In genomic region chr1:155108412-155108811, GRCm38 (mm10) we compare ENCODE assay signal across 8 mouse cellular contexts. TPM values are rescaled to one million over a fixed set of nuclear protein-coding genes. Genes with fewer than 3 reads are reported as not detected.
DNase-seq lines count a peak whose midpoint lies in the region; ATAC-seq and TF ChIP-seq lines count a peak whose summit lies in the region.
"Had no signal": no experiment of that assay in that cellular context is flagged by ENCODE, and none has a peak within 500 bp of the region (broad histone marks: within the 10 kb centered on the region; RNA-seq: fewer than 3 reads in every experiment).

No protein-coding gene starts in this region.

- no peaks in the 10 kb centered on the region for H3K79me2 ChIP-seq in CH12.LX (replicated peaks; ENCODE audit: control insufficient read depth, extremely low read depth, insufficient read depth, poor library complexity, severe bottlenecking)

- no peaks in the 10 kb centered on the region for H3K36me3 ChIP-seq in hindbrain, embryonic 15.5 days
- no peaks in the 10 kb centered on the region for H3K36me3 ChIP-seq in hindbrain, embryonic 13.5 days
- H3K36me3 ChIP-seq in CH12.LX (replicated peaks in 1 of 2; ENCODE audit: control insufficient read depth in 1 of 2, insufficient read depth in 1 of 2, low read length in 1 of 2), result no peaks in the 10 kb centered on the region
- H3K36me3 ChIP-seq in embryonic facial prominence, embryonic 13.5 days, result no peaks in the 10 kb centered on the region
- H3K36me3 ChIP-seq: limb, embryonic 12.5 days had no signal

- no peak for TF ChIP-seq CTCF in CH12.LX (conservative IDR thresholded peaks at IDR 0.05 in 1 of 2, IDR thresholded peaks at IDR 0.05 in 1 of 2; ENCODE audit: low read depth in 2 of 2, low read length in 2 of 2)
- TF ChIP-seq CTCF in cerebellum, adult 2 months (IDR thresholded peaks at IDR 0.05; ENCODE audit: borderline replicate concordance, insufficient read depth, low read depth, low read length), result no peak

- peak; percentile 87 for TF ChIP-seq EP300 in CH12.LX (IDR thresholded peaks at IDR 0.05; ENCODE audit: low read length)

- no peaks in the 10 kb centered on the region for H3K27me3 ChIP-seq in hindbrain, embryonic 15.5 days
- H3K27me3 ChIP-seq in hindbrain, embryonic 13.5 days, result peaks cover 9% of the 10 kb centered on the region; the same call in 1 of the 2 replicates
- H3K27me3 ChIP-seq in CH12.LX (replicated peaks), result no peaks in the 10 kb centered on the region
- H3K27me3 ChIP-seq in embryonic facial prominence, embryonic 13.5 days, result no peaks in the 10 kb centered on the region
- no peaks in the 10 kb centered on the region for H3K27me3 ChIP-seq in cerebellum, adult 2 months (ENCODE audit: control insufficient read depth, insufficient read depth, low read length)
- H3K27me3 ChIP-seq: limb, embryonic 12.5 days had no signal

- peak; percentile 94 for DNase-seq in CH12.LX (ENCODE audit: extremely low read depth)
- peak; percentile 47 for DNase-seq in mesoderm, embryonic 11.5 days (ENCODE audit: low read depth, low spot score)
- DNase-seq in cerebellum, adult 2 months, result no peak
- no peak for DNase-seq in layer of hippocampus, postnatal 25 days (ENCODE audit: extremely low spot score in 1 of 2, low spot score in 1 of 2)

- 41% methylated on average over 4 of the region's 4 CpGs for WGBS in hindbrain, embryonic 15.5 days
- 38% methylated on average over 4 of the region's 4 CpGs for WGBS in hindbrain, embryonic 13.5 days
- WGBS in embryonic facial prominence, embryonic 13.5 days, result 41% methylated on average over 4 of the region's 4 CpGs
- 75% methylated on average over 4 of the region's 4 CpGs for WGBS in cerebellum, adult 2 months

- peaks cover 26% of the 10 kb centered on the region for H3K4me1 ChIP-seq in hindbrain, embryonic 15.5 days (replicated peaks)
- H3K4me1 ChIP-seq in hindbrain, embryonic 13.5 days (replicated peaks), result peaks cover 34% of the 10 kb centered on the region
- H3K4me1 ChIP-seq in CH12.LX (ENCODE audit: control insufficient read depth in 1 of 2, insufficient read depth in 2 of 2), result peaks cover 13 to 44% of the 10 kb centered on the region in 2 experiments
- peaks cover 25% of the 10 kb centered on the region for H3K4me1 ChIP-seq in embryonic facial prominence, embryonic 13.5 days
- peaks cover 5% of the 10 kb centered on the region for H3K4me1 ChIP-seq in cerebellum, adult 2 months (ENCODE audit: control insufficient read depth, insufficient read depth, low read length)

- no peak for TF ChIP-seq RAD21 in CH12.LX (IDR thresholded peaks at IDR 0.05; ENCODE audit: low read depth, low read length)

- no peak overlapping the region for H3K4me3 ChIP-seq in hindbrain, embryonic 15.5 days
- H3K4me3 ChIP-seq in hindbrain, embryonic 13.5 days, result no peak overlapping the region
- H3K4me3 ChIP-seq in CH12.LX (replicated peaks in 1 of 3; ENCODE audit: low read depth in 2 of 3, low read length in 2 of 3, poor library complexity in 1 of 3), result peak overlapping the region; percentile 44 to 53 (median 48)
- H3K4me3 ChIP-seq in embryonic facial prominence, embryonic 13.5 days, result no peak overlapping the region
- no peak overlapping the region for H3K4me3 ChIP-seq in cerebellum, adult 2 months (replicated peaks; ENCODE audit: insufficient read depth, low read depth, low read length)
- H3K4me3 ChIP-seq: limb, embryonic 12.5 days had no signal

- H3K27ac ChIP-seq in hindbrain, embryonic 15.5 days (replicated peaks), result 0 out of 2 replicates have a peak overlapping the region, but pooled peaks have one; percentile 14
- H3K27ac ChIP-seq in hindbrain, embryonic 13.5 days, result no peak overlapping the region
- peak overlapping the region; percentile 75 for H3K27ac ChIP-seq in CH12.LX (ENCODE audit: insufficient read depth, low read depth)
- H3K27ac ChIP-seq in embryonic facial prominence, embryonic 13.5 days, result no peak overlapping the region
- H3K27ac ChIP-seq in cerebellum, adult 2 months (ENCODE audit: insufficient read depth, low read length), result no peak overlapping the region
- H3K27ac ChIP-seq: limb, embryonic 12.5 days had no signal

- ATAC-seq in hindbrain, embryonic 15.5 days (ENCODE audit: low FRiP score, low read depth), result no peak
- ATAC-seq in hindbrain, embryonic 13.5 days (ENCODE audit: low FRiP score), result no peak
- ATAC-seq in embryonic facial prominence, embryonic 13.5 days (ENCODE audit: insufficient number of reproducible peaks, insufficient read depth, low FRiP score, low TSS enrichment, low read depth), result no peak

- dilution Hi-C loops in CH12.LX (cut with MboI; ENCODE audit: extremely low pct_ligation_motif_present, extremely low pct_unique_long_range_greater_than_20kb, low sequenced_read_pairs), result no loop called here

- H3K4me2 ChIP-seq in hindbrain, embryonic 15.5 days, result no peak overlapping the region
- no peak overlapping the region for H3K4me2 ChIP-seq in hindbrain, embryonic 13.5 days
- H3K4me2 ChIP-seq in CH12.LX (ENCODE audit: insufficient read depth, low read depth, poor library complexity, severe bottlenecking), result peak overlapping the region; percentile 99
- 0 out of 2 replicates have a peak overlapping the region, but pooled peaks have one; percentile 7 for H3K4me2 ChIP-seq in embryonic facial prominence, embryonic 13.5 days
- H3K4me2 ChIP-seq: limb, embryonic 12.5 days had no signal

- H3K9ac ChIP-seq in hindbrain, embryonic 15.5 days, result no peak overlapping the region
- no peak overlapping the region for H3K9ac ChIP-seq in hindbrain, embryonic 13.5 days
- H3K9ac ChIP-seq in CH12.LX (ENCODE audit: insufficient read depth, low read depth), result peak overlapping the region; percentile 57
- no peak overlapping the region for H3K9ac ChIP-seq in embryonic facial prominence, embryonic 13.5 days
- H3K9ac ChIP-seq: limb, embryonic 12.5 days had no signal

- TF ChIP-seq POLR2A in CH12.LX (IDR thresholded peaks at IDR 0.05; ENCODE audit: low read depth, low read length), result no peak; the same call in 1 of the 2 replicates
- no peak for TF ChIP-seq POLR2A in cerebellum, adult 2 months (IDR thresholded peaks at IDR 0.05; ENCODE audit: borderline replicate concordance, insufficient read depth, low read length)

- in situ Hi-C loops in CH12.LX (cut with MboI; ENCODE audit: low pct_ligation_motif_present, low pct_unique_long_range_greater_than_20kb, low sequenced_read_pairs), result no loop called here

- no peaks in the 10 kb centered on the region for H3K9me3 ChIP-seq in hindbrain, embryonic 15.5 days
- no peaks in the 10 kb centered on the region for H3K9me3 ChIP-seq in hindbrain, embryonic 13.5 days
- H3K9me3 ChIP-seq in CH12.LX (replicated peaks; ENCODE audit: low read length), result no peaks in the 10 kb centered on the region
- no peaks in the 10 kb centered on the region for H3K9me3 ChIP-seq in embryonic facial prominence, embryonic 13.5 days
- H3K9me3 ChIP-seq: limb, embryonic 12.5 days had no signal

TF ChIP-seq in CH12.LX, 34 proteins besides CTCF, POLR2A, EP300 and RAD21 (continues in another document):
- TF ChIP-seq JUND (conservative IDR thresholded peaks at IDR 0.05; ENCODE audit: low read depth, low read length), result peak; percentile 70
- no peak for TF ChIP-seq ZKSCAN1 (IDR thresholded peaks at IDR 0.05; ENCODE audit: borderline replicate concordance, low read depth, low read length)
- TF ChIP-seq ETS1 (conservative IDR thresholded peaks at IDR 0.05; ENCODE audit: low read depth, low read length), result peak; percentile 96
- TF ChIP-seq CHD1 (IDR thresholded peaks at IDR 0.05; ENCODE audit: low read depth, low read length), result peak; percentile 89
- no peak for TF ChIP-seq NELFE (IDR thresholded peaks at IDR 0.05; ENCODE audit: low read depth, low read length)
- peak; percentile 77 for TF ChIP-seq BHLHE40 (IDR thresholded peaks at IDR 0.05; ENCODE audit: low read depth, low read length)
- TF ChIP-seq TBP (conservative IDR thresholded peaks at IDR 0.05; ENCODE audit: low read depth, low read length), result peak; percentile 50; the same call in 1 of the 2 replicates
- TF ChIP-seq TCF12 (IDR thresholded peaks at IDR 0.05; ENCODE audit: low read depth, low read length), result peak; percentile 87
- TF ChIP-seq HCFC1 (IDR thresholded peaks at IDR 0.05; ENCODE audit: low read depth, low read length), result 0 out of 2 replicates have a peak, but pooled peaks have one; percentile 22
- peak; percentile 81 for TF ChIP-seq RCOR1 (conservative IDR thresholded peaks at IDR 0.05; ENCODE audit: low read depth, low read length)
- 0 out of 2 replicates have a peak, but pooled peaks have one; percentile 9 for TF ChIP-seq NRF1 (IDR thresholded peaks at IDR 0.05; ENCODE audit: low read depth, low read length)

RNA-seq across cellular contexts. Expression of gene Ier5, which starts 9.0 kb away (rescaled TPM):
- 7.8 and 9.7 TPM in 2 replicates for polyA plus RNA-seq in hindbrain, embryonic 15.5 days (2015; fragmentation: Nextera tagmentation; extraction: Ambion mirVana)
- polyA plus RNA-seq in hindbrain, embryonic 13.5 days (2015; fragmentation: Nextera tagmentation; extraction: Ambion mirVana), result 5.5 and 8.8 TPM in 2 replicates
- 53.0 and 59.3 TPM in 2 replicates for total RNA-seq in CH12.LX (2012; rRNA removed)
- 47.7 and 54.2 TPM in 2 replicates for total RNA-seq in CH12.LX (2014; rRNA removed)
- polyA plus RNA-seq in CH12.LX (2012; ENCODE audit: insufficient read length, low read depth), result 58.8 and 59.7 TPM in 2 replicates
- polyA plus RNA-seq in embryonic facial prominence, embryonic 13.5 days (2015; fragmentation: Nextera tagmentation; extraction: Ambion mirVana), result 7.5 and 9.2 TPM in 2 replicates
- 13.0 and 13.7 TPM in 2 replicates for polyA plus RNA-seq in cerebellum, adult 2 months (2012; rRNA removed)
- total RNA-seq in layer of hippocampus, postnatal 25 days (2021), result 10 to 100 TPM; 28.2 to 28.6 TPM

RNA-seq across cellular contexts. Expression of gene Mr1, which starts 38.2 kb away (rescaled TPM):
- 1.7 and 1.9 TPM in 2 replicates for polyA plus RNA-seq in hindbrain, embryonic 15.5 days (2015; fragmentation: Nextera tagmentation; extraction: Ambion mirVana)
- 1.3 and 2.1 TPM in 2 replicates for polyA plus RNA-seq in hindbrain, embryonic 13.5 days (2015; fragmentation: Nextera tagmentation; extraction: Ambion mirVana)
- 3.5 and 4.3 TPM in 2 replicates for total RNA-seq in CH12.LX (2012; rRNA removed)
- 7.1 and 7.9 TPM in 2 replicates for total RNA-seq in CH12.LX (2014; rRNA removed)
- 6.1 and 7.6 TPM in 2 replicates for polyA plus RNA-seq in CH12.LX (2012; ENCODE audit: insufficient read length, low read depth)
- 9.1 and 11.8 TPM in 2 replicates for polyA plus RNA-seq in embryonic facial prominence, embryonic 13.5 days (2015; fragmentation: Nextera tagmentation; extraction: Ambion mirVana)
- polyA plus RNA-seq in cerebellum, adult 2 months (2012; rRNA removed), result 4.0 and 4.6 TPM in 2 replicates
- total RNA-seq in layer of hippocampus, postnatal 25 days (2021), result 1 to 10 TPM; 2.2 to 3.3 TPM

RNA-seq across cellular contexts. Expression of gene Stx6, which starts 50.1 kb away (rescaled TPM):
- polyA plus RNA-seq in hindbrain, embryonic 15.5 days (2015; fragmentation: Nextera tagmentation; extraction: Ambion mirVana), result 102 and 106 TPM in 2 replicates
- 121 TPM in 2 replicates for polyA plus RNA-seq in hindbrain, embryonic 13.5 days (2015; fragmentation: Nextera tagmentation; extraction: Ambion mirVana)
- 26.4 and 31.8 TPM in 2 replicates for total RNA-seq in CH12.LX (2012; rRNA removed)
- total RNA-seq in CH12.LX (2014; rRNA removed), result 26.0 and 30.8 TPM in 2 replicates
- 33.4 and 35.3 TPM in 2 replicates for polyA plus RNA-seq in CH12.LX (2012; ENCODE audit: insufficient read length, low read depth)
- polyA plus RNA-seq in embryonic facial prominence, embryonic 13.5 days (2015; fragmentation: Nextera tagmentation; extraction: Ambion mirVana), result 97.1 and 99.7 TPM in 2 replicates
- 82.2 and 83.2 TPM in 2 replicates for polyA plus RNA-seq in cerebellum, adult 2 months (2012; rRNA removed)
- 100 to 1,000 TPM; 118 to 122 TPM for total RNA-seq in layer of hippocampus, postnatal 25 days (2021)

Comparison
In these comparisons a context has a peak if more than half of its experiments do, and no peak if none do; other contexts are left out.
1. H3K27ac ChIP-seq: peak in hindbrain, embryonic 15.5 days (single experiment) and CH12.LX (single experiment); none in hindbrain, embryonic 13.5 days (single experiment), embryonic facial prominence, embryonic 13.5 days (single experiment) and cerebellum, adult 2 months (single experiment).
2. H3K4me2 ChIP-seq: peak in CH12.LX (single experiment) and embryonic facial prominence, embryonic 13.5 days (single experiment); none in hindbrain, embryonic 15.5 days (single experiment) and hindbrain, embryonic 13.5 days (single experiment).
3. H3K4me3 ChIP-seq: peak in CH12.LX (3 of 3); none in hindbrain, embryonic 15.5 days (single experiment), hindbrain, embryonic 13.5 days (single experiment), embryonic facial prominence, embryonic 13.5 days (single experiment) and cerebellum, adult 2 months (single experiment).
4. DNase-seq: peak in CH12.LX (single experiment) and mesoderm, embryonic 11.5 days (single experiment); none in cerebellum, adult 2 months (0 of 2) and layer of hippocampus, postnatal 25 days (0 of 2).